Mouse (Mus musculus) heart, adult 9 months (tissue): ENCODE measurements around the gene Prdx4.
"Not testable (repeated sequence)": the region's sequence is repeated elsewhere in the genome, so short reads cannot be mapped to it uniquely, and the experiment has no call there.

Experiments
- DNase-seq, 2 experiments: peaks; one replicate each; pipeline ENCODE4 v3.0.0; 2022; ENCODE audit warnings: low spot score in 2 of 2

Gene Prdx4

GRCm38 (mm10) chrX:155340654-155341053, at the start of gene Prdx4:
Gene Prdx4 (minus strand): TSS chrX:155340754.
- DNase-seq: no peak

DNA sequence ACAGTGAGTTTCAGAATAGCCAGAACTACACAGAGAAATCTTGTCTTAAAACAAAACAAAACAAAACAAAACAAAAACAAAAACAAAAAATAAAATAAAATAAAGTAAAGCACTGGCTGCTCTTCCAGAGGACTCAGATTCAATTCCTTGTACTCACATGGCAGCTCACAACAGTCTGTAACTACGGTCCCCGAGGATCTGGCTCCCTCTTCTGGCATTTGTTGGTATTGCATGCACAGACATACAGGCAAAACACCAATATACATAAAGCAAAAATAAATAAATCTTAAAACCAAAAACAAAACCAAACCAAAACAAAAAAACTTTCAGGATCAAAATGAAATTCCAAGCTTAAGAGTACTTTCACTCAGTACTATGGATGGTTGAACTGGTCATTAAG, 36.0 kb upstream of the Prdx4 start:
- DNase-seq: no peak

DNA sequence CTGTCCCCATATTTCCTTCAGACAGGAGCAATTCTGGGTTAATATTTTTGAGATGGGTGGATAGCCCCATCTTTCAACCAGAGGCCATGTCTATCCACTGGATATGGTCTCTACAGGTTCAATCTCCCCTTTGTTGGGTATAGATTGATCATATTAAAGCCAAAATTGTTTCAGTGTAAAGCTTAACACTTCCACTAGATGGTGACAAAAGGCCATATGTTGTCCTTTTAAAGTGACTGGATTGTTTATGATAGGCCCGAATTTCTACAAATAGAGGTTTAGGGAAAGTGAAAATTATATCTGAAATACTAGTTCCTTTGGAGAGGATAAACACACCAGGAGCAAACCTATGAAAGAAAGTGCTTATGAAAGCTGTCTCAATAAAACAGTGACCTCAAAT, 34.9 kb upstream of the Prdx4 start:
- DNase-seq: no peak

DNA sequence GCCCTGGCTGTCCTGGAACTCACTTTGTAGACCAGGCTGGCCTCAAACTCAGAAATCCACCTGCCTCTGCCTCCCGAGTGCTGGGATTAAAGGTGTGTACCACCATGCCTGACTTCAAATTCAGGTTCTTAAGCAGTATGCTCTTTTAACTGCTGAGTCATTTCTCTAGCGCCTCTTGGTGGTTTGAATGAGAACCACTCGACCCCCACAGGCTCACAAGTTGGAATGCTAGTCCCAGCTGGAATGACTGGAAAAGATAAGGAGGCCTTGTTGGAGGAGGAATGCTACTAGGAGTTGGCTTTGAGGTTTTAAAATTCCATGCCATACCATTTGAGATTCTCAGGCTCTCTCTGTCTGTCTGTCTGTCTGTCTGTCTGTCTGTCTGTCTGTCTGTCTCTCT, 29.6 kb upstream of the Prdx4 start:
- not testable (repeated sequence) for DNase-seq

DNA sequence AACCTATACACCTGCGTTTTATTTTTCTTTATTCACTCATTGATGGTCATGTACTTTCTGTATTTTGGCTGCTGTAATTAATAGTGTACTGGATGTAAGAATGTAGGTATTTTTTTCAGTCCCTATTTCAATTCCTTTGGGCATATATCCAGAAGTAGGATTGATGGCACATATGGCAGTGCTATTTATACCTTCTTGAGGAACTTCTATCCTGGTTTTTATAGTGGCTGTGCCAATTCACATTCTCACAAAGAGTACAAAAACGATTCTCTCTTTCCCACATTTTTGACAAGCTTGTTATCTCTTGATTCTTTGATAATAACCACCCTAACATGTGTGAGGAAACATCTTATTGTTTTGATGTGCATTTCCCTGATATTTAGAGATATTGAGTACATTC, 24.5 kb upstream of the Prdx4 start:
- DNase-seq: no peak

DNA sequence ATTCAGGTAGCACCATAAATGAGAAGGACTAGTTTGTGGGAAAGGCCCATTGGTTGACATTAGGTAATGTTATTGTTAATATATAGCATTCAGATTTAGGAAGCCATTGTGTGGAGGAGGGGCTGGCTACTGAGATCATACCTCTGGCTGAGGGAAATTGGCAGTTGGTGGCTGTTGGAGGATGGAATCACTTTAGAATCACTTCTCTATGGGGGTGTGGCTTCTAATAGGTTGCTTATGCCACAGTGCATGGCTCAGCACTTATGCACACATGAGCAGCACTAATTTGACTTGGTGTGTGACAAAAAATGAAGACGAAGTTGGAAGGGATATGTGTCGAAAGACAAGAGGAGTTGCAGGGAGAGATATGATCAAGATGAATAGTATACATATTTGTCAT, 5.7 kb upstream of the Prdx4 start:
- no peak for DNase-seq

GRCm38 (mm10) chrX:155337905-155338721, 2.4 kb downstream of the Prdx4 start:
- DNase-seq: peak; percentile 71 to 72

GRCm38 (mm10) chrX:155337567-155337904, 3.0 kb downstream of the Prdx4 start:
- DNase-seq: no peak

DNA sequence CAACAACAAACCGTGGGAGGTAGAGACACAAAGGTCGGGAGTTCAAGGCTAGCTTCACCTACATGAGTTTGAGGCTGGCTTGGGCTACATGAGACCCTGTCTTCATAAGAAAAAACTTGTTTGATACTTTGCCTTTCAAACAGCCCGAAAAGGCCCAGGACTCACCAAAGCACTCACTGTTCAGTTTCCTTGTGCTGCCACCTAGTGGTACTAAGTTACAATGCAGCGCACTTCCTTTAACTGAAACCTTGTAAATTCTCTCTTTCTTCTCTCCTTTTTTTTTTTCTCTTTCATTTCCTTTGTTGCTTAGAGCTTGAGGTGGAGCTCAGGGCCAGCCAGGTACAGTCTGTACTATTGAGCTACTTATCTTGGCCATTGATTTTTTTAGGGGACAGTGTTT, 22.5 kb downstream of the Prdx4 start:
- DNase-seq: peak in 1 of 2 experiments; percentile 10

- DNase-seq: no peak
Observed at GRCm38 (mm10) chrX:155306390-155306789, 34.2 kb downstream of the Prdx4 start.

DNA sequence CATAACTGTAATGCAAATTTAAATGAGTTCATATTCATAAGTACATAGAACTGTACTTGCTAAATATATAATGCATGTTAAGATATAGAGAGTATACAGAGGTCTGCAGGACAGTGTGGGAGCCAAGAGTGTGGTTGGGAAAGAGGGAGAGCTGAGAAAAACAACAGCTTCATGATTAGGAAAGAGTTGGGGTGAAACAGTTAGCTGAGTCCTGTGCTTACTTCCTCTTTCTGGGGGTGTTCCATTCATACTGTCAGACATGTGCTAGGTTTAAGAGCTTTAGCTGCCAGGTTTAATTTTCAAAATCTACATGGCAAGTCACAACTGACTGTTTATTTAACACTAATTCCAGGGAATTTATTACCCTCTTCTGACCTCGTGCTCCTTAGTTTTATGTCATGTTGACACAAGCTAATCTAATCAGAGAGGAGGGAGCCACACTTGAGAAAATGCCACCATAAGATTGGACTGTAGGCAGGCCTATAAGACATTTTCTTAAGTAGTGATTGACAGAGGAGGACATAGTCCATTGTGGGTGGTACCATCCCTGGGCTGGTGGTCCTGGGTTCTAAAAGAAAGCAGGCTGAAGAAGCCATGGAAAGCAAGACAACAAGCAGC, 60.0 kb downstream of the Prdx4 start:
- DNase-seq: no peak

- DNase-seq: no peak
Observed at GRCm38 (mm10) chrX:155278483-155278882, 62.1 kb downstream of the Prdx4 start.
